Mouse (Mus musculus) heart, adult 2 months (tissue): ENCODE measurements at regions not wholly inside any gene's neighbourhood (a gene's known extent, or its start where the extent isn't known, plus 50 kb on each side); places are given as distances from the start of the nearest gene placed in this dataset.

ENCODE experiments used
- DNase-seq, 2 experiments: peaks; one replicate each; pipeline ENCODE4 v3.0.0; 2021
- H3K27ac ChIP-seq: fragments of 200-600 bp; 2 replicates; pipeline ENCODE4 v1.8.1; 2022
- H3K27me3 ChIP-seq: fragments of 200-500 bp; 2 replicates; pipeline ENCODE4 v1.6.1; 2012; ENCODE audit warnings: mild to moderate bottlenecking, low read length, inconsistent platforms, mixed read lengths; ENCODE audit not compliant: control insufficient read depth, insufficient read depth
- H3K36me3 ChIP-seq: fragments of 200-500 bp; 2 replicates; pipeline ENCODE4 v1.6.1; 2012; ENCODE audit warnings: low read length, inconsistent platforms; ENCODE audit not compliant: control insufficient read depth, insufficient read depth
- H3K4me1 ChIP-seq: fragments of 200-500 bp; 2 replicates; pipeline ENCODE4 v1.6.1; 2011; ENCODE audit warnings: low read length; ENCODE audit not compliant: control insufficient read depth, insufficient read depth
- H3K4me3 ChIP-seq: fragments of 200-600 bp; 2 replicates; pipeline ENCODE4 v1.8.1; 2022
- H3K79me2 ChIP-seq: fragments of 200-500 bp; replicated peaks from 2 replicates; pipeline ENCODE4 v1.6.1; 2012; ENCODE audit warnings: mild to moderate bottlenecking, inconsistent platforms, low read length, moderate library complexity, mixed read lengths; ENCODE audit not compliant: control insufficient read depth, insufficient read depth
- H3K9ac ChIP-seq: fragments of 200-500 bp; 2 replicates; pipeline ENCODE4 v1.6.1; 2012; ENCODE audit warnings: low read depth, mild to moderate bottlenecking, control low read depth, inconsistent platforms, low read length, mixed read lengths
- CTCF ChIP-seq: fragments of 200-600 bp; IDR thresholded peaks from 2 replicates; pipeline ENCODE4 v1.8.1; 2022; ENCODE audit warnings: antibody characterized with exemption, mild to moderate bottlenecking, moderate library complexity
- EP300 ChIP-seq: fragments of 200-500 bp; IDR thresholded peaks from 2 replicates; pipeline ENCODE4 v1.6.1; 2011; ENCODE audit warnings: low read depth, low read length, control low read depth; ENCODE audit not compliant: insufficient read depth
- POLR2A ChIP-seq: fragments of 200-500 bp; IDR thresholded peaks from 2 replicates; pipeline ENCODE4 v1.6.1; 2011; ENCODE audit warnings: mild to moderate bottlenecking, low read depth, low read length, control low read depth; ENCODE audit not compliant: insufficient read depth
- WGBS: fragments of 180-500 bp; shearing (Covaris S2); methylation state at CpG from one replicate; pipeline ENCODE4 v1.1.7; 2018; 5-methylcytosine and 5-hydroxymethylcytosine counted together
- intact Hi-C: fragments of 180-260 bp; cut with DNase I; formaldehyde crosslinking; loops from one replicate; pipeline ENCODE4 v1.15.1; 2025

- no peak for TF ChIP-seq CTCF
- no peak for TF ChIP-seq POLR2A
- TF ChIP-seq EP300 = no peak
- Histone ChIP-seq H3K27me3 (no peaks in the 10 kb centered on the region), H3K4me3 (no peak overlapping the region), H3K4me1 (no peaks in the 10 kb centered on the region), H3K27ac (no peak overlapping the region), H3K9ac (no peak overlapping the region), H3K79me2 (no peaks in the 10 kb centered on the region), H3K36me3 (no peaks in the 10 kb centered on the region)
- DNase-seq = no peak
- WGBS = 74% methylated on average over 8 of the region's 8 CpGs
- intact Hi-C loops = no loop called here
These were observed 208.0 kb downstream of the Nr2f2 start for GRCm38 (mm10) chr7:70158531-70158930.

GRCm38 (mm10) chr7:70144726-70145271, 221.7 kb downstream of the Nr2f2 start:
- WGBS = 38% methylated on average over 4 of the region's 4 CpGs
- TF ChIP-seq CTCF (no peak), POLR2A (no peak), EP300 (no peak)
- intact Hi-C loops = no loop called here
- H3K9ac ChIP-seq = no peak overlapping the region
- DNase-seq = no peak
- H3K36me3 ChIP-seq = no peaks in the 10 kb centered on the region
- H3K4me3 ChIP-seq = no peak overlapping the region
- no peaks in the 10 kb centered on the region for H3K79me2 ChIP-seq
- no peak overlapping the region for H3K27ac ChIP-seq
- H3K4me1 ChIP-seq = no peaks in the 10 kb centered on the region
- H3K27me3 ChIP-seq = no peaks in the 10 kb centered on the region

GRCm38 (mm10) chr7:70136837-70137236, 229.7 kb downstream of the Nr2f2 start:
- no peaks in the 10 kb centered on the region for H3K4me1 ChIP-seq
- H3K36me3 ChIP-seq = no peaks in the 10 kb centered on the region
- no peak for TF ChIP-seq POLR2A
- no peak for TF ChIP-seq EP300
- TF ChIP-seq CTCF = no peak
- no peak overlapping the region for H3K27ac ChIP-seq
- no peak for DNase-seq
- H3K27me3 ChIP-seq = no peaks in the 10 kb centered on the region
- no peak overlapping the region for H3K4me3 ChIP-seq
- 79% methylated on average over 5 of the region's 5 CpGs for WGBS
- H3K79me2 ChIP-seq = no peaks in the 10 kb centered on the region
- intact Hi-C loops = no loop called here
- no peak overlapping the region for H3K9ac ChIP-seq

GRCm38 (mm10) chr7:70135416-70135815, 231.1 kb downstream of the Nr2f2 start:
- no peaks in the 10 kb centered on the region for H3K4me1 ChIP-seq
- no peak overlapping the region for H3K9ac ChIP-seq
- no peak overlapping the region for H3K4me3 ChIP-seq
- no peak for TF ChIP-seq EP300
- no peak for TF ChIP-seq CTCF
- no peak for TF ChIP-seq POLR2A
- no peaks in the 10 kb centered on the region for H3K27me3 ChIP-seq
- no peaks in the 10 kb centered on the region for H3K36me3 ChIP-seq
- WGBS = 91% methylated on average over 3 of the region's 3 CpGs
- no peaks in the 10 kb centered on the region for H3K79me2 ChIP-seq
- intact Hi-C loops = no loop called here
- no peak for DNase-seq
- no peak overlapping the region for H3K27ac ChIP-seq

GRCm38 (mm10) chr7:70129963-70130362, 236.6 kb downstream of the Nr2f2 start:
- no peak overlapping the region for H3K4me3 ChIP-seq
- H3K36me3 ChIP-seq = no peaks in the 10 kb centered on the region
- no peaks in the 10 kb centered on the region for H3K79me2 ChIP-seq
- 84% methylated on average over 15 of the region's 15 CpGs for WGBS
- no peak overlapping the region for H3K27ac ChIP-seq
- H3K27me3 ChIP-seq = no peaks in the 10 kb centered on the region
- TF ChIP-seq EP300 = no peak
- no peak for TF ChIP-seq CTCF
- TF ChIP-seq POLR2A = no peak
- DNase-seq = no peak
- no peak overlapping the region for H3K9ac ChIP-seq
- intact Hi-C loops = no loop called here
- no peaks in the 10 kb centered on the region for H3K4me1 ChIP-seq

- Histone ChIP-seq H3K27me3 (no peaks in the 10 kb centered on the region), H3K4me1 (no peaks in the 10 kb centered on the region), H3K27ac (no peak overlapping the region), H3K4me3 (no peak overlapping the region), H3K36me3 (no peaks in the 10 kb centered on the region), H3K9ac (no peak overlapping the region), H3K79me2 (no peaks in the 10 kb centered on the region)
- 80% methylated on average over 9 of the region's 9 CpGs for WGBS
- TF ChIP-seq CTCF (no peak), EP300 (no peak), POLR2A (no peak)
- no peak for DNase-seq
- intact Hi-C loops = no loop called here
These were observed 243.7 kb downstream of the Nr2f2 start for GRCm38 (mm10) chr7:70122818-70123217.
